Mouse (Mus musculus) E14TG2a.4 (cell line): Measurements from ENCODE around the gene Ufsp2.

Experiments
- CTCF ChIP-seq: conservative IDR thresholded peaks from 2 replicates; pipeline ENCODE4 v1.5.1; 2014; ENCODE audit warnings: low read length
- NANOG ChIP-seq: IDR thresholded peaks from 2 replicates; pipeline ENCODE4 v1.6.1; 2014; ENCODE audit warnings: borderline replicate concordance, low read length, mixed read lengths

GRCm38 (mm10) chr8:45970894-45971293 lies 4.4 kb upstream of the Ufsp2 start:
- peak; percentile 43 for TF ChIP-seq CTCF
- TF ChIP-seq NANOG: no peak
